Mouse (Mus musculus) brain, embryonic 14.5 days (tissue): ENCODE data around the gene Sln.

ENCODE experiments used
- CTCF ChIP-seq: fragments of 200-500 bp; IDR thresholded peaks from 2 replicates; pipeline ENCODE4 v1.5.1; 2012; ENCODE audit warnings: inconsistent platforms, mild to moderate bottlenecking, moderate library complexity, borderline replicate concordance; ENCODE audit not compliant: insufficient read depth, insufficient read length; ENCODE audit errors: extremely low read depth
- POLR2A ChIP-seq: fragments of 200-500 bp; IDR thresholded peaks from 2 replicates; pipeline ENCODE4 v1.6.1; 2012; ENCODE audit warnings: mild to moderate bottlenecking, inconsistent platforms, borderline replicate concordance; ENCODE audit not compliant: poor library complexity, insufficient read depth, insufficient read length, severe bottlenecking; ENCODE audit errors: extremely low read depth

DNA sequence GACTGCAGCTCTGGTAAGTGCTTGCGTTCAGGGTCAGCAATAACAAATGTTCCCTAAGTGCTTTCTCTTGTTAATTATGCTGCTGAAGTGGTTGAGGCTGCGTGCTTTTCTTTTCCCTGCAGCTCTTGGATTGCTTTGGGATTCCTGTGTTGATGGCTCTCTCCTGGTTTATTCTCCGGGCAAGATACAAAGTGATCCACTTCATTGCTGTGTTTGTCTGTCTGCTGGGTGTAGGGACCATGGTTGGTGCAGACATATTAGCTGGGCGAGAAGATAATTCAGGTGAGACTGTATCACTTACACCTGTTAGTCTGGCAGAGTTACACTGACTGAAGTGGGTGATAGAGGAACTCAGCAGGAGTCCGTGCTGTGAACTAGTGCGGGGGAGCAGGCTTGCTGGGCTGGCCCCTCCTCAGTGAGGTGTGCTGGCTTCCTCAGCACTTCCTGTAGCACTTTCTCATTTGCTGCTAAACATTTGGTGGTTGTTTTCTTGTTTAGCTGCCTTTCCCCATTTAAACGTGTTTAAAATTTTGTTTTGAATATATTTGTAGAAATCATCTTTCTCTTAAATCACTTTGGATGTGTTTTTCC is 43.4 kb upstream of the Sln start:
- TF ChIP-seq POLR2A: no peak
- TF ChIP-seq CTCF: no peak
